Mouse (Mus musculus): Measurements from ENCODE around the gene Nos3. TPM values are rescaled to one million over a fixed set of nuclear protein-coding genes. Genes with fewer than 3 reads are reported as not detected.

Gene Nos3
- total RNA-seq, 2 experiments from 2014 or later = 9.1 to 16.3 TPM

DNA sequence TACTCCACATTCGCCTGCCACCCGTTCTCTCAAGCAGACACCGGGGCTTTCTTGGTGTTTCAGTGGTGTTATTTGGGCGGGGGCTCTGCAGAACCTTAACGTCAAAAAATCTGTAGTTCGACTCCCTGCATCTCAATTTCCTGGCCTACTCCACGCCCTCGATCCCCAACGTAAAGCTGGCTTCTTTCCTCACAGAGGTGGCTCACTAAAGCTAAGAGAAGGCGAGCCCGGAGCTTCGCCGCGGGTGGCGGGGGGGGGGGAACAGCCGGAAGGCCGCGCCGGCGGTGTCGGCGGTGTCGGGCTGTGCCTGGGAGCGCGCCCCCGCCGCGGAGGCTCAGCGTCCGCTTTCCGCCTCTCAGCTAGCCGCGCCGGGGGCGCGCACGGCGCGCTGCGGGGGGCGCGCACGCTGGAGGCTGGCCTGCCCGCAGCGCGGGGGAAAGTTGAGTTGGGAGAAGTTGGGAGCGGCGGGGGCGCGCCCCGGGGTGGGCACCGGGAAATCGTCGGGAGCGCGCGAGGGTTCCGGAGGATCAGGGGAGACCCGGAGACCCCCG is 60.3 kb downstream of the Nos3 start:
- peak; percentile 75 to 82 for DNase-seq (ENCODE audit: low spot score in 2 of 2)

DNA sequence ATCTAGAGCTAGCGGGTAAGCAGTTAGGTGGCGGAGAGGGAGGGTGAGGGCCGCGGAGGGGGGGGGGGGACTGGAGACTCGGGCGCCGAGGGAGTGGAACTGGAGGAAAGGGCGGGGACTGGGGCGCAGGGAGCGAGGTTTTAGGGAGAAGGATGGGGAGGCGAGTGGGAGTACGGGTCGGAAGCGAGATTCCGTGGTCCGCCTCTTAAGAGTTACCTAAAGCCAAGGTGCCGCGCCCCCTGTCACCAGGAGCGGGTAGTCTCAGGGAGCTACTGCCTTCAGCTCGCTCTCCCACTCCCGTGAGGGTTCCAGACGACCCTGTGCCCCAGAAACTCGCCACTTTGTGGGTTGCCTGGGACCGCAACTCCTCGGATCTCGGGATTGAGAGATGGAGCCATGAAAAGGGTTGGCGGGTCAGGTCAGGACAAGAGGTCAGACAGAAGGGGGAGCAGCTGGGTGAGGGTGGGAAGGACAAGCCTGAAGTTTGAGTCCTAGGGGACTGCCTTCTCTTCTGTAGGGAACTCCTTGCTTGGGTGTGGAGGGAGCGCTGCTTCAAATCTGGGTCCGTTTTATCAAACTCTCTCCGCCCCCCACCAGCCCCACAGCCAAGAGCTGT is 60.9 kb downstream of the Nos3 start:
- DNase-seq (ENCODE audit: low spot score in 2 of 2) = peak in 1 of 2 experiments; percentile 47

GRCm38 (mm10) chr5:24426037-24426432 is 61.4 kb downstream of the Nos3 start:
- no peak for DNase-seq (ENCODE audit: low spot score in 2 of 2)

- DNase-seq (ENCODE audit: low spot score in 2 of 2) = no peak
Measured at GRCm38 (mm10) chr5:24426556-24427284, 62.1 kb downstream of the Nos3 start.

- no peak for DNase-seq (ENCODE audit: low spot score in 2 of 2)
Measured at GRCm38 (mm10) chr5:24427285-24427633, 62.6 kb downstream of the Nos3 start.

DNA sequence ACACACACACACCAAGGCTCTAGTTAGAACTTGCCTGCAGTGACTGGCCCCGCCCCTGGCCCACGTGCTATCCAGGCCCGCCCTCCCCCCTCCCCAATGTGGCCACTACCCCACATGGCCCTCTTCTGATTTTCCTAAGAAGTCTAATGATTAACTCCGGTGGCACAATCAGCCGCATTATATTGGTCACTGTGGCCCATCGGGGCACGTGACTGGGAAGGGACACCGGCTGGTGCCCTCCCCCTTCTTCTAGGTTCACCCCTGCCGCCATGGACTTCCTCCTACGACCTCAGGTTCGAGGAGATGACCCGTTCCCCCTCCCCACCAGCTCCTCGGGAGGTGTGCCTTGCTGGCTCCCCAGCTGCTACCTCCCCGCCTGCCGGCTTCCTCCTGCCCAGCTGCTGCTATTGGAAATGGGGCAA is 63.4 kb downstream of the Nos3 start:
- DNase-seq (ENCODE audit: low spot score in 2 of 2) = no peak

DNA sequence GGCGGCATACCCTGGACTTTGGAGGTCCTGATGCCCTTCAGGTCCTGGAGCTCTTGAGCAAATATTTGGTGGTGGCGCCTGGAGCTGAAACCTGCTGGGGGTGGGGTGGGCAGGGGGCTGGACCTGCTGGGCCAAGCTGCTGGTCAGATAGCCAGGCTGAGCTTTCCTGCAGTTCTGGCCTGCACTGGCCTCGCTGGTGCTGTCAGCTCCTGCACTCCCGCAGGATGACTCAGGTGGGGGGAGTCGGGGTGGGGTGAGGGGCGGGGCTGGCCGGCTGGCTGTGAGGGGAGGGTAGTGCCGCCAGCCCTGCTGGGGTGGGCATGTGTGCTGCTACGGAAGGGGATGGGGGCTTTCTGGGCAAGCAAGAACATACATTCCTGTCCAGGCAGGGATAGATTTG is 64.0 kb downstream of the Nos3 start:
- no peak for DNase-seq (ENCODE audit: low spot score in 2 of 2)

DNA sequence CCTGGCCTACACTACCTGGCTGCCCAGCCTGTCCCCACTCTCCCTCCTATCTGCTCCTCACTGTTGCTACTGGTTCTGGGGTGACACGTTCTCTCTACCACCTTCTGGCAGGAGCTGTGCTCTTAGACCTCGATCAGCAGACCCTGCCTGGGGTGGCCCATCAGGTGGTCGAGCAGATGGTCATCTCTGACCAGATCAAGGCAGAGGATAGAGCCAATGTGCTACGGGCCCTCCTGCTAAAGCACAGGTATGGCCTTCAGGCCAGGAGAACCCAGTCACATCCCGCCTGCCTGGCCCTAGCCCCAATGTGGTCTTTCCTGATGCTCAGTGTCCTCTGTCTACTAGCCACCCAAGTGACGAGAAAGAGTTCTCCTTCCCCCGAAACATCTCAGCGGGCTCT is 69.4 kb downstream of the Nos3 start:
- DNase-seq (ENCODE audit: low spot score in 2 of 2) = no peak

Other genes starting within 250 kb of the Nos3 start
- 1 to 10 TPM; 6.8 to 7.2 TPM for gene Nupl2, start 199.8 kb upstream of the Nos3 start, total RNA-seq (2021)
- gene Kcnh2, start 13.2 kb upstream of the Nos3 start, total RNA-seq (2021) = 10 to 100 TPM; 13.1 to 15.5 TPM
- gene Atg9b, start 27.3 kb downstream of the Nos3 start, total RNA-seq (2021) = 1 to 10 TPM; 1.3 to 2.6 TPM
- gene Abcb8, start 28.9 kb downstream of the Nos3 start, total RNA-seq (2021) = 10 to 100 TPM; 76.4 to 88.2 TPM
- under 1 TPM in 1 of 2 experiments, not detected in 1; 0.33 TPM for gene Asic3, start 48.6 kb downstream of the Nos3 start, total RNA-seq (2021)
- gene Cdk5, start 58.7 kb downstream of the Nos3 start, total RNA-seq (2021) = 10 to 100 TPM; 42.4 to 47.5 TPM
- 10 to 100 TPM; 49.3 to 62.3 TPM for gene Slc4a2, start 59.0 kb downstream of the Nos3 start, total RNA-seq (2021)
- 100 to 1,000 TPM in 1 of 2 experiments, 10 to 100 TPM in 1; 94.6 to 117 TPM for gene Fastk, start 80.5 kb downstream of the Nos3 start, total RNA-seq (2021)
- 10 to 100 TPM; 11.7 to 13.2 TPM for gene Tmub1, start 83.0 kb downstream of the Nos3 start, total RNA-seq (2021)
- 10 to 100 TPM; 79.5 to 94.0 TPM for gene Agap3, start 87.4 kb downstream of the Nos3 start, total RNA-seq (2021)
- gene Gbx1, start 162.4 kb downstream of the Nos3 start, total RNA-seq (2021) = not detected
- under 1 TPM in 1 of 2 experiments, not detected in 1; 0.23 TPM for gene Asb10, start 176.2 kb downstream of the Nos3 start, total RNA-seq (2021)
- not detected for gene 4931409K22Rik, start 192.0 kb downstream of the Nos3 start, total RNA-seq (2021)
- 10 to 100 TPM; 62.8 to 81.3 TPM for gene Abcf2, start 212.7 kb downstream of the Nos3 start, total RNA-seq (2021)
- 10 to 100 TPM; 34.5 to 39.7 TPM for gene Chpf2, start 221.9 kb downstream of the Nos3 start, total RNA-seq (2021)